Mouse (Mus musculus): ENCODE measurements at regions not wholly inside any gene's neighbourhood (a gene's known extent, or its start where the extent isn't known, plus 50 kb on each side); places are given as distances from the start of the nearest gene placed in this dataset.
A peak's percentile ranks its signal among the peaks of the same experiment; 100 is the strongest.

- TF ChIP-seq ZMIZ1 (IDR thresholded peaks at IDR 0.05; ENCODE audit: low read depth, low read length) (no peak), POLR2AphosphoS5 (IDR thresholded peaks at IDR 0.05; ENCODE audit: borderline replicate concordance, low read depth, low read length) (no peak), USF1 (IDR thresholded peaks at IDR 0.05; ENCODE audit: low read depth, low read length) (no peak), SIN3A (IDR thresholded peaks at IDR 0.05; ENCODE audit: low read length) (peak; percentile 87), NELFE (IDR thresholded peaks at IDR 0.05; ENCODE audit: low read depth, low read length) (no peak), RAD21 (IDR thresholded peaks at IDR 0.05; ENCODE audit: low read depth, low read length) (no peak), HCFC1 (IDR thresholded peaks at IDR 0.05; ENCODE audit: low read depth, low read length) (0 out of 2 replicates have a peak, but pooled peaks have one; percentile 19), TBP (IDR thresholded peaks at IDR 0.05; ENCODE audit: low read depth, low read length) (0 out of 2 replicates have a peak, but pooled peaks have one; percentile 39), MYC (IDR thresholded peaks at IDR 0.05; ENCODE audit: low read depth, low read length) (peak; percentile 73; the same call in 1 of the 2 replicates), EP300 (IDR thresholded peaks at IDR 0.05; ENCODE audit: low read depth in 1 of 2, low read length in 2 of 2) (peak; percentile 94 to 99)
Observed at GRCm38 (mm10) chr12:16023273-16023672, 206.6 kb upstream of the Trib2 start (continued).

GRCm38 (mm10) chr12:16021202-16021821, 204.6 kb upstream of the Trib2 start:
- Histone ChIP-seq H3K9me3 (replicated peaks; ENCODE audit: insufficient read depth, low read length) (no peaks in the 10 kb centered on the region), H3K36me3 (ENCODE audit: control insufficient read depth in 1 of 2, insufficient read depth in 2 of 2, low read length in 2 of 2) (peaks cover 0 to 36% of the 10 kb centered on the region in 2 experiments; a peak in 2 of 4 replicates), H3K4me3 (ENCODE audit: control insufficient read depth in 1 of 2, insufficient read depth in 1 of 2, low read depth in 2 of 2, low read length in 2 of 2) (peak overlapping the region in 1 of 2 experiments; percentile 4; a peak in 1 of 4 replicates), H3K79me2 (ENCODE audit: control insufficient read depth, insufficient read depth, low read length, poor library complexity) (no peaks in the 10 kb centered on the region), H3K27ac (ENCODE audit: control insufficient read depth, low read depth, low read length) (peak overlapping the region; percentile 97), H3K4me1 (ENCODE audit: control insufficient read depth in 1 of 2, insufficient read depth in 2 of 2, low read length in 2 of 2) (peaks cover 16 to 26% of the 10 kb centered on the region in 2 experiments), H3K27me3 (ENCODE audit: control insufficient read depth in 1 of 2, insufficient read depth in 2 of 2, low read length in 2 of 2) (no peaks in the 10 kb centered on the region), H3K9ac (ENCODE audit: control insufficient read depth, low read depth, low read length, poor library complexity, severe bottlenecking) (peak overlapping the region; percentile 46)
- DNase-seq (ENCODE audit: low read depth, low spot score), result peak; percentile 95
- no peak for TF ChIP-seq USF1 (IDR thresholded peaks at IDR 0.05; ENCODE audit: low read depth, low read length)
- peak; percentile 85 for TF ChIP-seq TCF12 (IDR thresholded peaks at IDR 0.05; ENCODE audit: low read depth, low read length)
- TF ChIP-seq POLR2A (IDR thresholded peaks at IDR 0.05; ENCODE audit: control insufficient read depth in 1 of 2, insufficient read depth in 1 of 2, low read depth in 1 of 2, low read length in 2 of 2, poor library complexity in 1 of 2), result peak in 1 of 2 experiments; percentile 71; a peak in 1 of 4 replicates
- no peak for TF ChIP-seq USF2 (IDR thresholded peaks at IDR 0.05; ENCODE audit: borderline replicate concordance in 1 of 2, insufficient read depth in 1 of 2, low read depth in 1 of 2, low read length in 2 of 2)
- TF ChIP-seq MAX (IDR thresholded peaks at IDR 0.05; ENCODE audit: low read length), result no peak
- TF ChIP-seq ZMIZ1 (IDR thresholded peaks at IDR 0.05; ENCODE audit: low read depth, low read length), result no peak
- TF ChIP-seq NRF1 (IDR thresholded peaks at IDR 0.05; ENCODE audit: insufficient read depth, low read depth, low read length, poor library complexity, severe bottlenecking), result no peak
- TF ChIP-seq E2F4 (IDR thresholded peaks at IDR 0.05; ENCODE audit: borderline replicate concordance, low read depth, low read length), result no peak
- no peak for TF ChIP-seq ZC3H11A (IDR thresholded peaks at IDR 0.05; ENCODE audit: low read depth, low read length)
- TF ChIP-seq KAT2A (conservative IDR thresholded peaks at IDR 0.05; ENCODE audit: low read depth, low read length), result 0 out of 2 replicates have a peak, but pooled peaks have one; percentile 10
- TF ChIP-seq GABPA (IDR thresholded peaks at IDR 0.05; ENCODE audit: low read depth, low read length), result peak; percentile 59; the same call in 1 of the 2 replicates
- peak; percentile 65 for TF ChIP-seq RCOR1 (IDR thresholded peaks at IDR 0.05; ENCODE audit: low read depth, low read length)
- TF ChIP-seq HCFC1 (IDR thresholded peaks at IDR 0.05; ENCODE audit: low read depth, low read length), result peak; percentile 24; the same call in 1 of the 2 replicates
- TF ChIP-seq SIN3A (IDR thresholded peaks at IDR 0.05; ENCODE audit: low read length), result peak; percentile 60
- peak; percentile 93 for TF ChIP-seq ETS1 (IDR thresholded peaks at IDR 0.05; ENCODE audit: low read depth, low read length)
- no peak for TF ChIP-seq MAFK (IDR thresholded peaks at IDR 0.05; ENCODE audit: borderline replicate concordance, low read depth, low read length)
- no peak for TF ChIP-seq CHD2 (IDR thresholded peaks at IDR 0.05; ENCODE audit: low read length)
- TF ChIP-seq JUND (IDR thresholded peaks at IDR 0.05; ENCODE audit: low read depth, low read length), result no peak
- no peak for TF ChIP-seq CHD1 (IDR thresholded peaks at IDR 0.05; ENCODE audit: low read depth, low read length)
- TF ChIP-seq POLR2AphosphoS2 (IDR thresholded peaks at IDR 0.05; ENCODE audit: low read length), result peak; percentile 65; the same call in 1 of the 2 replicates
- peak; percentile 52 for TF ChIP-seq NELFE (IDR thresholded peaks at IDR 0.05; ENCODE audit: low read depth, low read length)
- TF ChIP-seq ELF1 (IDR thresholded peaks at IDR 0.05; ENCODE audit: low read depth, low read length), result no peak
- no peak for TF ChIP-seq ZKSCAN1 (IDR thresholded peaks at IDR 0.05; ENCODE audit: low read depth, low read length)
- peak; percentile 74 for TF ChIP-seq TAL1 (IDR thresholded peaks at IDR 0.05; ENCODE audit: low read length)
- TF ChIP-seq MAZ (IDR thresholded peaks at IDR 0.05; ENCODE audit: low read depth, low read length), result no peak
- no peak for TF ChIP-seq MEF2A (IDR thresholded peaks at IDR 0.05; ENCODE audit: extremely low read depth, insufficient replicate concordance, low read depth, low read length, poor library complexity, severe bottlenecking)
- TF ChIP-seq SMC3 (IDR thresholded peaks at IDR 0.05; ENCODE audit: low read depth, low read length), result no peak
- peak; percentile 61 for TF ChIP-seq GATA1 (IDR thresholded peaks at IDR 0.05; ENCODE audit: low read depth, low read length)
- no peak; the same call in 1 of the 2 replicates for TF ChIP-seq RAD21 (IDR thresholded peaks at IDR 0.05; ENCODE audit: low read depth, low read length)

Data from MEL (cell line).